Mouse (Mus musculus): ENCODE measurements around the gene Prickle2. TPM values are rescaled to one million over a fixed set of nuclear protein-coding genes. Genes with fewer than 3 reads are reported as not detected.

The Prickle2 gene
- polyA plus RNA-seq, 2 experiments, result 0.15 to 0.20 TPM

DNA sequence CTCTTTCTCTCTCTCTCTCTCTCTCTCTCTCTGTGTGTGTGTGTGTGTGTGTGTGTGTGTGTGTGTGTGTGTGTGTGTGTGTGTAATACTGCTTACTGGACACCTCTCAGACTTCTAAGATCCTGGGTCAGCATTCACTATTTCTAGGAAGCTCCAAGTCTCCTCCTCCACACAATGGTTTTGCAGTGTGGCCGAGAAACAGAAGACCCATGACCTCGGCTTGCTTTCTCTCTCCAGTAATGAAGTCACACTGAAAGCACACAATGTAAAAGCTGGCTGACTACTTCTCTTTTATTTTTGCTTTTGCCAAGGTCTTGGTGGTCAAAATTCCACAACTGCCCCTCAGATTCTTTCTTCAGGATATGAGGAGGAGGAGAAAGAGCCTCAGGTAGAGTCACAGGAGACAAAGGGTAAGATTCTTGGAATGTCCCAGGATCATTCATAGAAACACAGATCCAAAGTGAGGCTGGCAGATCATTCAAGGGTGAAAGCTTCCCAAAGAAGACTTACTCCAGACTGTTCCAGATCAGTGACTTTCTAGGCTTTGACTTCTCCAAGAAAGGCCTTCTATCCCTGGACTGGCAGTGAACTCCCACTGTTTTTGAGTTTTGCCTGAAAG lies 93.7 kb downstream of the Prickle2 start:
- H3K4me1 ChIP-seq (replicated peaks; ENCODE audit: control insufficient read depth in 2 of 2, insufficient read depth in 2 of 2, low read length in 1 of 2), result no peaks in the 10 kb centered on the region; a peak in 1 of 4 replicates
- H3K27ac ChIP-seq, result no peak overlapping the region
- TF ChIP-seq CTCF (IDR thresholded peaks at IDR 0.05; ENCODE audit: low read depth), result no peak
- TF ChIP-seq EP300 (IDR thresholded peaks at IDR 0.05; ENCODE audit: low read depth), result no peak
- H3K4me2 ChIP-seq (ENCODE audit: low read depth), result no peak overlapping the region
- DNase-seq (ENCODE audit: low read depth in 3 of 3, low spot score in 3 of 3), result no peak
- no peak overlapping the region for H3K9ac ChIP-seq (replicated peaks)
- no peaks in the 10 kb centered on the region for H3K9me3 ChIP-seq (ENCODE audit: control insufficient read depth, low read length)
- 46% methylated on average over 2 of the region's 2 CpGs for WGBS (ENCODE audit: insufficient replicate concordance)
- ATAC-seq (ENCODE audit: insufficient read depth), result no peak
- H3K27me3 ChIP-seq (ENCODE audit: control insufficient read depth, insufficient read depth, low read length), result no peaks in the 10 kb centered on the region
- H3K36me3 ChIP-seq (replicated peaks; ENCODE audit: control insufficient read depth, insufficient read depth, low read depth), result no peaks in the 10 kb centered on the region
- H3K4me3 ChIP-seq (ENCODE audit: insufficient read depth in 1 of 2, low read depth in 2 of 2, low read length in 2 of 2), result no peak overlapping the region

DNA sequence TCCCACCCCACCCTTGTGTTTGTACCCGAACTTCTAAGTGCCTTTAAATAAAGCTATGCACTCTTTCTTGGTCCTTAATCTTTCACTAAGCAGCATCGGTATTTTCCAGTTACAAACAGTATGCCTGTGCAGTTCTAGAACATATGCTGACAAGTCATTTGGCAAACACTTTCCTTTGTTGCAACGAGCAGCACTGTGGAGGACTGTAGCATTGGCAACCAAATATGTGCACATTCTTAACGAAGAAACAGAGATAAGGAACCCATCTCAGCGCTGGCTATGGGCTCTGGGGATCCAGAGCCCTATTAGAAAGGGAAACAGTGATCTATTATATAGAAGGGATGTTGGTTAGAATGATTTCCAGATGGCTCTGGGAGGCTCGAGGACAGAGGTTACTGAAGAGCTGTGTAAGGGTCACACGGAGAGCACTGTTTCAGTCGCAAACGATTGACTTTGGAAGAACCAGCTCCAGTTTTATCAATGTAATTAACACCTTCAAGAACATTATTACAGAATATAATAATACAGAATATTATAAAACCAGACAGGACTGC lies 96.2 kb downstream of the Prickle2 start:
- no peak overlapping the region for H3K9ac ChIP-seq (replicated peaks)
- H3K9me3 ChIP-seq (ENCODE audit: control insufficient read depth, low read length), result no peaks in the 10 kb centered on the region
- WGBS (ENCODE audit: insufficient replicate concordance), result 56% methylated on average over 9 of the region's 9 CpGs
- H3K27me3 ChIP-seq (ENCODE audit: control insufficient read depth, insufficient read depth, low read length), result no peaks in the 10 kb centered on the region
- H3K27ac ChIP-seq, result no peak overlapping the region
- no peak for DNase-seq (ENCODE audit: low read depth in 3 of 3, low spot score in 3 of 3)
- no peak for TF ChIP-seq CTCF (IDR thresholded peaks at IDR 0.05; ENCODE audit: low read depth)
- TF ChIP-seq EP300 (IDR thresholded peaks at IDR 0.05; ENCODE audit: low read depth), result no peak
- no peak overlapping the region for H3K4me2 ChIP-seq (ENCODE audit: low read depth)
- ATAC-seq (ENCODE audit: insufficient read depth), result no peak
- H3K36me3 ChIP-seq (replicated peaks; ENCODE audit: control insufficient read depth, insufficient read depth, low read depth), result no peaks in the 10 kb centered on the region
- no peak overlapping the region for H3K4me3 ChIP-seq (ENCODE audit: insufficient read depth in 1 of 2, low read depth in 2 of 2, low read length in 2 of 2)
- H3K4me1 ChIP-seq (replicated peaks; ENCODE audit: control insufficient read depth in 2 of 2, insufficient read depth in 2 of 2, low read length in 1 of 2), result no peaks in the 10 kb centered on the region; a peak in 1 of 4 replicates

DNA sequence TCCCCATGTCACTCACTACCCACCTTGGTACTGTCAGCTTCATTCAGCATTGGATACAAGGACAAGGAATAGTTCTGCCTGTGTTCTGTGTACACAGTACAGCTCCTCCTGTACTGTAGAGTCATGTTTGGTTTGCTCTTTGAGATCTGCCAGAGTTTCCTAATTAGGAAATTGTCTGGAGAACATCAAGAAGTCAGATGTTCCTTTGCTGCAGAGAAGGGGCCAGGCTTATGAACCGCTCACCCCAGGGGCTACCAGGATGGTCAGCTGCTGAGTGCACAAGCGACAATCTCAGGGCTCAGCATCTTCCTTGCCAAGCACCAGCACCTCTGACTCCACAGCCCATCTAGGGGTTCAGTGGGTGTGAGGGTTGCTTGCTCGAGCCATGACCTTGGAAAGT lies 96.9 kb downstream of the Prickle2 start:
- no peaks in the 10 kb centered on the region for H3K36me3 ChIP-seq (replicated peaks; ENCODE audit: control insufficient read depth, insufficient read depth, low read depth)
- TF ChIP-seq CTCF (IDR thresholded peaks at IDR 0.05; ENCODE audit: low read depth) (no peak), EP300 (IDR thresholded peaks at IDR 0.05; ENCODE audit: low read depth) (no peak)
- no peaks in the 10 kb centered on the region; a peak in 1 of 4 replicates for H3K4me1 ChIP-seq (replicated peaks; ENCODE audit: control insufficient read depth in 2 of 2, insufficient read depth in 2 of 2, low read length in 1 of 2)
- no peak overlapping the region for H3K27ac ChIP-seq
- no peaks in the 10 kb centered on the region for H3K27me3 ChIP-seq (ENCODE audit: control insufficient read depth, insufficient read depth, low read length)
- WGBS (ENCODE audit: insufficient replicate concordance), result 49% methylated on average over 3 of the region's 3 CpGs
- H3K9me3 ChIP-seq (ENCODE audit: control insufficient read depth, low read length), result no peaks in the 10 kb centered on the region
- no peak overlapping the region for H3K4me3 ChIP-seq (ENCODE audit: insufficient read depth in 1 of 2, low read depth in 2 of 2, low read length in 2 of 2)
- no peak for DNase-seq (ENCODE audit: low read depth in 3 of 3, low spot score in 3 of 3)
- no peak overlapping the region for H3K9ac ChIP-seq (replicated peaks)
- no peak overlapping the region for H3K4me2 ChIP-seq (ENCODE audit: low read depth)
- no peak for ATAC-seq (ENCODE audit: insufficient read depth)

DNA sequence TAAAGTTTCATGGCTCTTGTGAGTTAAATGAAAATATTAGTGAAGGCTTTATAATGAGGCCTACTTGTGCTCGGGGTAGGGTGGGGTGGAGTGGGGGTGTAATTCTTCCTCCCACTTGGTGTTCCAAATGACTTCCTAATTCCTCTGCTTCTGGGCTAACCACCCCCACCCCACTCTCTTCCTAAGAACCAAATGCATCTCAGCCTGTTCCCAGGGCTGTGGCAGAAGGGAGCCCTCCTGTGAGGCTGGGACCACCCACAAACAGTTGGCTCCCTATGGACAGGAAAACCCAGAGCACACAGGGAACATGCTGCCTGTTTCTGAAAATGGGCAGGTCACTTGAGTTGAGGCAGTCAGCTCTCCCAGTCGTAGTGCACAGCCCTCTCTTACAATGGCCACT lies 100.8 kb downstream of the Prickle2 start:
- Histone ChIP-seq H3K27ac (no peak overlapping the region), H3K4me2 (ENCODE audit: low read depth) (no peak overlapping the region), H3K36me3 (replicated peaks; ENCODE audit: control insufficient read depth, insufficient read depth, low read depth) (no peaks in the 10 kb centered on the region), H3K4me3 (ENCODE audit: insufficient read depth in 1 of 2, low read depth in 2 of 2, low read length in 2 of 2) (no peak overlapping the region), H3K9me3 (ENCODE audit: control insufficient read depth, low read length) (no peaks in the 10 kb centered on the region), H3K4me1 (replicated peaks; ENCODE audit: control insufficient read depth in 2 of 2, insufficient read depth in 2 of 2, low read length in 1 of 2) (no peaks in the 10 kb centered on the region; a peak in 1 of 4 replicates), H3K9ac (replicated peaks) (no peak overlapping the region), H3K27me3 (ENCODE audit: control insufficient read depth, insufficient read depth, low read length) (no peaks in the 10 kb centered on the region)
- no peak for ATAC-seq (ENCODE audit: insufficient read depth)
- no peak for DNase-seq (ENCODE audit: low read depth in 3 of 3, low spot score in 3 of 3)
- no peak for TF ChIP-seq CTCF (IDR thresholded peaks at IDR 0.05; ENCODE audit: low read depth)
- no peak for TF ChIP-seq EP300 (IDR thresholded peaks at IDR 0.05; ENCODE audit: low read depth)
- 39% methylated on average over 2 of the region's 2 CpGs for WGBS (ENCODE audit: insufficient replicate concordance)

DNA sequence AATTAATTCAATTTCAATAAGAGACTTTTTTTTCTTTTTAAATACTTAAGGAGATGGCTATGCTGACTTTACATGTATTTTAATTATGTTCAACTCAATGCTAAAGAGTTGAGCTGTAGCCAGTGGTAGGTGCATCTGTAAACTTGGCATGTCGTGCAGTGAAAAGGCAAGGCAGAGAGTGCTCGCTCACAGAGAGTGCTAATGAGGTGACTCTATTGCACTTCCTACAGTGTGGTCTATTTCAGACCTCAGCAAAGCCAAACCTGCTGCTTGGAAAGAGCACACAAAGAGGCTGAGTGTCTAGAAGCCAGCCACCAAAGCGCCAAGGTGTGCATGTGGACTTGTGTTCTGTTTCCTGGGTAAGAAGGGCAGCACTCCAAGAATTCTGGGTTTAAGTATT lies 109.6 kb downstream of the Prickle2 start:
- no peak for TF ChIP-seq EP300 (IDR thresholded peaks at IDR 0.05; ENCODE audit: low read depth)
- Histone ChIP-seq H3K36me3 (replicated peaks; ENCODE audit: control insufficient read depth, insufficient read depth, low read depth) (no peaks in the 10 kb centered on the region), H3K27me3 (ENCODE audit: control insufficient read depth, insufficient read depth, low read length) (no peaks in the 10 kb centered on the region), H3K4me3 (ENCODE audit: insufficient read depth in 1 of 2, low read depth in 2 of 2, low read length in 2 of 2) (no peak overlapping the region), H3K27ac (no peak overlapping the region), H3K4me1 (replicated peaks; ENCODE audit: control insufficient read depth in 2 of 2, insufficient read depth in 2 of 2, low read length in 1 of 2) (no peaks in the 10 kb centered on the region), H3K9me3 (ENCODE audit: control insufficient read depth, low read length) (no peaks in the 10 kb centered on the region; the same call in 1 of the 2 replicates), H3K9ac (replicated peaks) (no peak overlapping the region), H3K4me2 (ENCODE audit: low read depth) (no peak overlapping the region)
- WGBS (ENCODE audit: insufficient replicate concordance), result 63% methylated on average over 3 of the region's 3 CpGs
- no peak for DNase-seq (ENCODE audit: low read depth in 3 of 3, low spot score in 3 of 3)
- no peak for ATAC-seq (ENCODE audit: insufficient read depth)
